Mouse (Mus musculus) midbrain, embryonic 13.5 days (tissue): ENCODE measurements around the gene Gpr62. TPM values are rescaled to one million over a fixed set of nuclear protein-coding genes. Genes with fewer than 3 reads are reported as not detected.

Experiments used
- ATAC-seq: fragments of 200-750 bp; cut with Nextera tagmentation; 2 replicates; pipeline ENCODE4 v1.8.0; 2017; ENCODE audit warnings: mild to moderate bottlenecking, moderate TSS enrichment, moderate library complexity
- H3K27ac ChIP-seq: fragments of 300-500 bp; sonication (generic); 2 replicates; pipeline ENCODE4 v1.5.1; 2015; ENCODE audit warnings: inconsistent platforms, mild to moderate bottlenecking, moderate library complexity
- H3K27me3 ChIP-seq: fragments of 300-500 bp; sonication (generic); 2 replicates; pipeline ENCODE4 v1.6.1; 2015; ENCODE audit warnings: mild to moderate bottlenecking, inconsistent platforms
- H3K36me3 ChIP-seq: fragments of 300-500 bp; sonication (generic); 2 replicates; pipeline ENCODE4 v1.6.1; 2015; ENCODE audit warnings: mild to moderate bottlenecking, inconsistent platforms
- H3K4me1 ChIP-seq: fragments of 300-500 bp; sonication (generic); replicated peaks from 2 replicates; pipeline ENCODE4 v1.6.1; 2015; ENCODE audit warnings: inconsistent platforms
- H3K4me2 ChIP-seq: fragments of 300-500 bp; sonication (generic); replicated peaks from 2 replicates; pipeline ENCODE4 v1.6.1; 2015; ENCODE audit warnings: moderate library complexity, mild to moderate bottlenecking, inconsistent platforms
- H3K4me3 ChIP-seq: fragments of 300-500 bp; sonication (generic); replicated peaks from 2 replicates; pipeline ENCODE4 v1.5.1; 2015; ENCODE audit warnings: mild to moderate bottlenecking, inconsistent platforms
- H3K9ac ChIP-seq: fragments of 300-500 bp; sonication (generic); replicated peaks from 2 replicates; pipeline ENCODE4 v1.6.1; 2015; ENCODE audit warnings: mild to moderate bottlenecking, inconsistent platforms
- H3K9me3 ChIP-seq: fragments of 300-500 bp; sonication (generic); 2 replicates; pipeline ENCODE4 v1.6.1; 2016; ENCODE audit warnings: mild to moderate bottlenecking, inconsistent platforms
- WGBS: fragments of 180-500 bp; shearing (Covaris S2); methylation state at CpG from one replicate; pipeline ENCODE4 v1.1.7; 2015; 5-methylcytosine and 5-hydroxymethylcytosine counted together
- polyA plus RNA-seq: library from polyadenylated mRNA; unstranded; fragments of >200 nt; fragmentation: Nextera tagmentation; extraction: Ambion mirVana; gene quantifications from 2 replicates; pipeline ENCODE4 v1.2.1, GENCODE M21; 2015

Gene Gpr62
- polyA plus RNA-seq, 1 experiment from 2014 or later: 0.63 TPM

DNA sequence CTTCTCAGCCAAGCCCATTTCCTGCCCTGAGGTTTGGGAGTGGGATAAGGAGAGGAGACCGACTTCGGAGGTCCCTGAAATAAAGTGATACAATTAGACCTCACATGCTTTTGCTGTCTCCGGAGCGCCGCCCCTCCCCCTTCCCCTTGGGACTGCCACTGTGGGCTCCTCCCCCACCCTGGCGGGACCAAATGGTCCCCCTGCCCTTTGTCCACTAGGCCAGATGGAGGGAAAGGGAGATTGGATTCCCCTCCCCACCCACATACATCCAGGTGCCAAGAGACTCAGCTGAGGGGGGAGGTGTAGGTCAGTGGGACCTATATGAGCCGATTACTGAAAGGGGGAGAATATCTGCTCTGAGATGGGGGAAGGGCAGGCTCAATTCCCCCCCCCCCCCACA lies 12.9 kb downstream of the Gpr62 start:
- H3K9me3 ChIP-seq: no peaks in the 10 kb centered on the region
- H3K27me3 ChIP-seq: peaks cover 4% of the 10 kb centered on the region; the same call in 1 of the 2 replicates
- H3K27ac ChIP-seq: peak overlapping the region; percentile 97
- peak overlapping the region; percentile 86 for H3K4me3 ChIP-seq
- H3K4me1 ChIP-seq: peaks cover 76% of the 10 kb centered on the region
- H3K9ac ChIP-seq: peak overlapping the region; percentile 96
- WGBS: under 1% methylated on average over 7 of the region's 7 CpGs
- no peaks in the 10 kb centered on the region for H3K36me3 ChIP-seq
- ATAC-seq: no peak; the same call in 1 of the 2 replicates
- H3K4me2 ChIP-seq: peak overlapping the region; percentile 98

DNA sequence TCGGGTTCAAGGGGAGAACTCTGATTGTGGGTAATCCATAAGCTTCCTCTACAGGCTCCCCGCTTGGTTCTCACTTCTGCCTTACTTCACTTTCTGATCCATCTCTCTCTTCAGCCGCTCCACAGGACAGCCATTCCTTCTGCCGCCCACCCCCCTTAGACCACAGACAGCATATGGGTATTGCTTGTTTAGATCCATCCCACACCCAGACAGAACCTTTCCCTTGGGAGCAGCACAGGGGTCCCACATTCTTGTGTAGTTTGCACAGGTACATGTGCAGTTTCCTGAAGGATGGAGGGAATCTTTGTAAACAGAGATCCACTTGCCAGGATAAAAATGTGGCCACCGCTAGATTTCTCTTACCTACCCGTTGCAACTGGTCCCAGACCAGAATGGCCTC lies 13.4 kb downstream of the Gpr62 start:
- Histone ChIP-seq H3K36me3 (no peaks in the 10 kb centered on the region), H3K9ac (peak overlapping the region; percentile 96), H3K4me3 (peak overlapping the region; percentile 86), H3K27ac (peak overlapping the region; percentile 97), H3K4me1 (peaks cover 75% of the 10 kb centered on the region), H3K27me3 (peaks cover 4% of the 10 kb centered on the region; the same call in 1 of the 2 replicates), H3K4me2 (peak overlapping the region; percentile 98), H3K9me3 (no peaks in the 10 kb centered on the region)
- ATAC-seq: no peak
- WGBS: 17% methylated on average over 6 of the region's 6 CpGs

DNA sequence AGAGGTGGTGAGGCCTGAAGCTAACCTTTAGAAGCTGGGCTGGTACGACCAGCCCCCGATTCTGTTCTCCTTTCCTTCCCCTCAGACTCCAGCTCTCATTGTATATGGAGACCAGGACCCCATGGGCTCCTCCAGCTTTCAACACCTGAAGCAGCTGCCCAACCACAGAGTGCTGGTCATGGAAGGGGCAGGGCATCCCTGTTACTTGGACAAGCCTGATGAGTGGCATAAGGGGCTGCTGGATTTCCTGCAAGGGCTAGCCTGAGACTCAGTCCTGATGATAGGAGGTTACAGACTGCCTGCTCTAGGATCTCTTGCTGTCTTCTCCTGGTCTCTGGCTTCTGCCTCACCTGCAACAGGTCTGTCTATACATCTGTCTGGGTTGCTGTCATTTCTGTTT lies 13.8 kb downstream of the Gpr62 start:
- H3K4me1 ChIP-seq: peaks cover 75% of the 10 kb centered on the region
- WGBS: 61% methylated on average over 2 of the region's 2 CpGs
- H3K27ac ChIP-seq: no peak overlapping the region

DNA sequence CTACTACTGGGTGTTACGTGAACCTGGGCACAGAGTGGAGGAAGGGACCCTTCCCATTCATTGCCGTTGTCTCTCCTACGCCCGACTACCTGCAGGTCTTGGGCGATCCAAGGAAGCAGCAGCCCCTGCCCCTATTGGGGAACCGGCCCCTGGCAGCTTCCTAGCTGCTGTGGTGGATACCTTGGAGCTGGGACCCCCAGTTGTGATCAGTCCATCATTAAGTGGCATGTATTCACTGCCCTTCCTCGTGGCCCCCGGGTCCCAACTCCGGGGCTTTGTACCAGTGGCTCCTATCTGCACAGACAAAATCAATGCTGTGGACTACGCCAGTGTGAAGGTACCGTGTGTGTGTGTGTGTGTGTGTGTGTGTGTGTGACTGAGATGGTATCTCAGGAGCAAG lies 14.4 kb downstream of the Gpr62 start:
- ATAC-seq: no peak
- Histone ChIP-seq H3K4me1 (peaks cover 75% of the 10 kb centered on the region), H3K4me3 (no peak overlapping the region), H3K9ac (no peak overlapping the region), H3K27me3 (peaks cover 4% of the 10 kb centered on the region; the same call in 1 of the 2 replicates), H3K4me2 (no peak overlapping the region), H3K9me3 (no peaks in the 10 kb centered on the region), H3K36me3 (no peaks in the 10 kb centered on the region), H3K27ac (no peak overlapping the region)
- WGBS: 81% methylated on average over 11 of the region's 11 CpGs

More for the DNA sequence above, 13.8 kb downstream of the Gpr62 start:
- Histone ChIP-seq H3K27me3 (peaks cover 4% of the 10 kb centered on the region; the same call in 1 of the 2 replicates), H3K4me3 (peak overlapping the region; percentile 86; the same call in 1 of the 2 replicates), H3K36me3 (no peaks in the 10 kb centered on the region), H3K4me2 (no peak overlapping the region; the same call in 1 of the 2 replicates), H3K9ac (no peak overlapping the region), H3K9me3 (no peaks in the 10 kb centered on the region)
- ATAC-seq: no peak

DNA sequence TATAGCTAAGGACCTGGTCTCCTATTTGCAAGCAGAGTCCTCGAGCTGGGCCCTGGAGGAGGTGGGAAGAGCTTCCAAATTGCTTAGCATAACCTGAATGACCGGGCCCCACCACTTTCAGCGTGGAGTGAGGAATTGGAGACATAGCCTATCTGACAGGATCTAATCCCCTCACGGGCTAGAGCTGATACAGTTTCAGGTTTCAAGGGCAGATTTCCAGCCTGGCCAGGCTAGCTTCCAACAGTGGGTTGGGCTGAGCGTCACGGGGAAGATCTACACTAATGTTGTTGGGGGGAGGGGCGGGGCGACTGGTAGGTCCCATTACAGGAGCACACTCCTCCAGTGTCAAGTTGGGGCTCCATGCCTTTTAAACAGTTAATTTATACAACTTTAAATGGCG lies 15.1 kb downstream of the Gpr62 start:
- no peaks in the 10 kb centered on the region for H3K36me3 ChIP-seq
- 26% methylated on average over 9 of the region's 9 CpGs for WGBS
- H3K9ac ChIP-seq: peak overlapping the region; percentile 37; the same call in 1 of the 2 replicates
- H3K27ac ChIP-seq: no peak overlapping the region
- no peaks in the 10 kb centered on the region for H3K9me3 ChIP-seq
- no peak overlapping the region for H3K4me2 ChIP-seq
- H3K27me3 ChIP-seq: peaks cover 4% of the 10 kb centered on the region; the same call in 1 of the 2 replicates
- ATAC-seq: no peak
- peaks cover 71% of the 10 kb centered on the region for H3K4me1 ChIP-seq
- H3K4me3 ChIP-seq: no peak overlapping the region

DNA sequence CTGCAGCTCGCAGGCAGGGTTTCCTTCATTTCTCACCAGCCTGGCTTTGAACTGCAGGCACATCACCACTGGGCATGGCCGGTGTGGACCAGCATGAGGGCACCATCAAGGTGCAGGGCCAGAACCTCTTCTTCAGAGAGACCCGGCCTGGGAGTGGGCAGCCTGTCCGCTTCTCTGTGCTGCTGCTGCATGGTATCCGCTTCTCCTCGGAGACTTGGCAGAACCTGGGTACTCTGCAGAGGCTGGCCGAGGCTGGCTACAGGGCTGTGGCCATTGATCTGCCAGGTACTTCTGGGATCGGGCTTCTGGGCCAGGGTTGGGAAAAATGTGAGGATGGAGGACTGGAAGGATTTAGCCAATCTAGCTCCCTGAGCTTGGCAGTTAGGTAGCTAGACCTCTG lies 15.8 kb downstream of the Gpr62 start:
- Histone ChIP-seq H3K9me3 (no peaks in the 10 kb centered on the region), H3K27me3 (peaks cover 4% of the 10 kb centered on the region; the same call in 1 of the 2 replicates), H3K4me2 (no peak overlapping the region), H3K4me3 (no peak overlapping the region), H3K9ac (no peak overlapping the region), H3K4me1 (peaks cover 64% of the 10 kb centered on the region), H3K27ac (no peak overlapping the region), H3K36me3 (no peaks in the 10 kb centered on the region)
- no peak for ATAC-seq
- 92% methylated on average over 8 of the region's 8 CpGs for WGBS

DNA sequence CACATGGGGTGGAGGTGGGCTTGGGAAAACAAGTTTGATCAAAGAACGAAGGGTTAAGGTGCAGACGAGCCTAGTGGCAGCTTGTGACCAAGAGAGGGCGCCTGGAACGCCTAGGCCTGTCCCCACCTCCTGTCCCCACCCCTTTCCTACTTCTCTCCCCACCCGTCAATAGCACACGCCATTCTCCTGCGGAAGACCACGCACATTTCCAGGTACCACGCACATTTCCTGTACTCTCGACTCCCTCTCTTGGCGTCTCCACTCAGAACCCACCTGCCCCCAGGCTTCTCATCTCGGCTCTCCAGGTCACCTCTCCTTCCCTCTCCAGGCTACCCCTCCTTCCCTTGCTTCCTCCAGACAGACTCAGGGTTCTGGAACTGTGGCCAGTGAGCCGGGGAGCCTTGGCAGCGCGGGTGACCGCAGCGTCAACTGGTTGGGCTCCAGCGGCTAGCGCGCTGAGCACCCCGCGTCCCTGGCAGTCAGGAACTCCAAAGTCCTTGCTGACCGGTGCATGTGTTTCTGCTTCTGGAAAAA lies 17.2 kb downstream of the Gpr62 start:
- H3K9me3 ChIP-seq: no peaks in the 10 kb centered on the region
- peak overlapping the region; percentile 53; the same call in 1 of the 2 replicates for H3K27ac ChIP-seq
- H3K9ac ChIP-seq: peak overlapping the region; percentile 69
- H3K4me3 ChIP-seq: peak overlapping the region; percentile 40
- peak overlapping the region; percentile 64 for H3K4me2 ChIP-seq
- no peaks in the 10 kb centered on the region for H3K36me3 ChIP-seq
- ATAC-seq: peak; percentile 44
- peaks cover 4% of the 10 kb centered on the region; the same call in 1 of the 2 replicates for H3K27me3 ChIP-seq
- peaks cover 60% of the 10 kb centered on the region for H3K4me1 ChIP-seq
- under 1% methylated on average over 23 of the region's 23 CpGs for WGBS

DNA sequence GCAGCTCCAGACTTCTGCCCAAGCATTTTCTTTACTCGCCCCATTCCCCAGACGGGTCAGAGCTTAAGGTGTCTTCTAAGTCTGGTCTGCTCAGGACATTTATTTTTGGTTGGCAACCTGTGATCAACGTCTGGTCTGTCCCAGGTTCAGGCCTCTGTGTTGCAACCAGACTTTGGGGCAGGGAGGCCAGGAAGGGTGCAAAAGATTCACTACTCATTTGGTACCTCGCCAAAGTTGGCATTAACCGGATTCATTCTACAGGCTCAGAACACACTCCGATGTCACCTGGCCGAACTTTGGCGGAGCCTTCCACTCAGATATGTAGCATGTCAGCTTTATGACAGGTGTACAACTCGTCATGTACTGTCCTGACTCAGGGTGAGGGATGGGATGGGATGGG lies 17.8 kb downstream of the Gpr62 start:
- peak overlapping the region; percentile 68 for H3K4me2 ChIP-seq
- peaks cover 4% of the 10 kb centered on the region; the same call in 1 of the 2 replicates for H3K27me3 ChIP-seq
- peaks cover 57% of the 10 kb centered on the region for H3K4me1 ChIP-seq
- peak overlapping the region; percentile 57 for H3K27ac ChIP-seq
- ATAC-seq: peak; percentile 43
- peak overlapping the region; percentile 54 for H3K4me3 ChIP-seq
- no peaks in the 10 kb centered on the region for H3K9me3 ChIP-seq
- WGBS: 36% methylated on average over 9 of the region's 9 CpGs
- 0 out of 2 replicates have a peak overlapping the region, but pooled peaks have one; percentile 70 for H3K9ac ChIP-seq
- no peaks in the 10 kb centered on the region for H3K36me3 ChIP-seq

DNA sequence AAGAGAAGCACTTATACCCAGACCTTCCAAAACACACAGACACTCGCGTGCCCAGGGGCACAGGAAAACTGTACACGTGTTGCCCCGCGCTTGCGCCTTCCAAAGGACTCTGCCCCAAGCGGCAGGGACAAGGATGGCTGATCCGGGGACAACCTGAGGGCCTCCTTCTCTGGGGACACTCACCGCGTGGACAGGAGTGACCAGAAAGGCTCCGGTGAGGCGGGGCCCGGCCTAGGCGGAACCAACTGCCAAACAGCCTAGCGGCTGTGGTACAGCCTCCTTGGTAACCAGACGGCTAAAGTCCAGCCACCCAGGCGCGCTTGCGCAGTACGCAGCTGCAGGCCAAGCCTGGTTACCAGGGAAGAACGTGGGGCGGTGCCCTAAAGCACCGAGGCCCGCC lies 18.4 kb downstream of the Gpr62 start, which contains the start of the genes Abhd14b and Abhd14a:
Gene Abhd14b (plus strand): TSS at position 112 of the 400 bp plus-strand sequence.
Gene Abhd14a (minus strand): TSS at position 331 of the 400 bp plus-strand sequence.
- peak within 1 kb of the TSS; percentile 68 for H3K4me2 ChIP-seq
- peak; percentile 86 for ATAC-seq
- H3K27ac ChIP-seq: peak within 1 kb of the TSS; percentile 57
- peaks cover 4% of the 10 kb centered on the region; the same call in 1 of the 2 replicates for H3K27me3 ChIP-seq
- no peaks in the 10 kb centered on the region for H3K9me3 ChIP-seq
- WGBS: under 1% methylated on average over 24 of the region's 24 CpGs
- peak within 1 kb of the TSS; percentile 70 for H3K9ac ChIP-seq
- H3K4me3 ChIP-seq: peak within 1 kb of the TSS; percentile 54
- no peaks in the 10 kb centered on the region for H3K36me3 ChIP-seq
- H3K4me1 ChIP-seq: peaks cover 51% of the 10 kb centered on the region

DNA sequence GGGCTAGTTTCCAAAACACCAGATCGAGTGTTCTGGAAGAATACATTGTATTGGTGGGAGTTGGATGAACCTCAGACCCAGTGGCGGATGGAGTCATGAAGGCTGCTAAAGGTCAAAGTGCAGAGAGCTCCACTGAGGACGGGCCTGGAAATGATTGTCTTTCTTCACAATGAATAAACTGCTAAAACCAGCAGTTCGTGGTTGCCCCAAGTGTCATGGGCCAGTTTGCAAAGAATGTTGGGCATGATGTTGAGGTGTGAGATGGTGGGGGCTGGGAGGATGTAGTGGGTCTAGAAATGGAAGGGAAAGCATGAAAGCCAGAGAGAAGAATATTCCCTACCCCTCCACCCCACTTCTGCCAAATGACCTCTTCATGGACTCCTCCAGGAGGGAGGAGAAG lies 20.9 kb downstream of the Gpr62 start:
- 78% methylated on average over 4 of the region's 4 CpGs for WGBS
- no peak overlapping the region for H3K4me3 ChIP-seq
- no peaks in the 10 kb centered on the region for H3K9me3 ChIP-seq
- peaks cover 2% of the 10 kb centered on the region; the same call in 1 of the 2 replicates for H3K27me3 ChIP-seq
- no peak overlapping the region for H3K27ac ChIP-seq
- H3K4me2 ChIP-seq: 0 out of 2 replicates have a peak overlapping the region, but pooled peaks have one; percentile 0
- no peaks in the 10 kb centered on the region for H3K36me3 ChIP-seq
- ATAC-seq: no peak
- H3K9ac ChIP-seq: no peak overlapping the region
- H3K4me1 ChIP-seq: peaks cover 31% of the 10 kb centered on the region

DNA sequence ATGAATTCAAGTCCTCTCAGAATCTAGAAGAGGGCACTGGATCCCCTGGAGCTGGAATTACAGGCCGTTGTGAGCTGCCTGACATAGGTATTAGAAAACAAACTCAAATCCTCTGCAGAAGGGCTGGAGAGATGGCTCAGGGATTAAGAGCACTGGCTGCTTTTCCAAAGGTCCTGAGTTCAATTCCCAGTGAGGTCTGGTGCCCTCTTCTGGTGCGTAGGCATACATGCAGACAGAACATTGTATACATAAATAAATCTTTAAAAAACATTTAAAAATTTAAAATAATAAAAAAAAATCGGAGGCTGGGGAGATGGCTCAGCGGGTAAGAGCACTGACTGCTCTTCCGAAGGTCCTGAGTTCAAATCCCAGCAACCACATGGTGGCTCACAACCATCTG lies 23.1 kb downstream of the Gpr62 start:
- no peak overlapping the region for H3K4me2 ChIP-seq
- H3K27ac ChIP-seq: no peak overlapping the region
- no peaks in the 10 kb centered on the region for H3K9me3 ChIP-seq
- H3K36me3 ChIP-seq: no peaks in the 10 kb centered on the region
- H3K9ac ChIP-seq: no peak overlapping the region
- peaks cover 27% of the 10 kb centered on the region for H3K4me1 ChIP-seq
- no peaks in the 10 kb centered on the region for H3K27me3 ChIP-seq
- ATAC-seq: no peak
- WGBS: 75% methylated on average over 5 of the region's 5 CpGs
- H3K4me3 ChIP-seq: no peak overlapping the region

DNA sequence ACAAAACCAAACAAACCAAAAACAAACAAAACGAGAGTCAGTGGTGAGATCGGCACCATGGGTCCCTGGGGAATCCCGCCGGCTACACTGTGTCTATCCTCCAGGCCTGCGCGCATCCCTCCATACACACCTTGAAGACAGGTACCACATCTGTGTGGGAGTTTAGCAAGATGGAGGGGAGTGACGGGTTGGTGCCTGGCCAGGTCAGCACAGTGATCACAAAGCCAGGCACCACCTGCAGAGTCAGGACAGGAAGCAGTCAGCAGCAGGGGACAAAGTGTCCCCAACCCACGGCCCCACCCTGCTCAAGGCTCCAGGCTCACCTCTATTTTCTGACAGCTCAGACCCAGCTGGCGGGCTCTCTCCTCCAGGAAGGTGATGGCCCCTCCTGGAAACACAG lies 29.2 kb downstream of the Gpr62 start:
- no peak for ATAC-seq
- 80% methylated on average over 9 of the region's 9 CpGs for WGBS
- no peaks in the 10 kb centered on the region for H3K27me3 ChIP-seq
- no peaks in the 10 kb centered on the region for H3K9me3 ChIP-seq
- H3K9ac ChIP-seq: 0 out of 2 replicates have a peak overlapping the region, but pooled peaks have one; percentile 14
- H3K36me3 ChIP-seq: peaks cover 38% of the 10 kb centered on the region
- peaks cover 18% of the 10 kb centered on the region for H3K4me1 ChIP-seq
- H3K27ac ChIP-seq: no peak overlapping the region
- H3K4me3 ChIP-seq: no peak overlapping the region
- no peak overlapping the region for H3K4me2 ChIP-seq
